Mouse (Mus musculus): ENCODE data around the gene Ulk4. TPM values are rescaled to one million over a fixed set of nuclear protein-coding genes. Genes with fewer than 3 reads are reported as not detected.

The Ulk4 gene
- polyA plus RNA-seq, 1 experiment from 2014 or later, result 177 TPM

- 0 out of 2 replicates have a peak, but pooled peaks cover 3% of the 10 kb centered on the region for H3K36me3 ChIP-seq (ENCODE audit: poor library complexity, severe bottlenecking)
- 18% methylated on average over 15 of the region's 15 CpGs for WGBS
- peaks cover 19% of the 10 kb centered on the region for H3K4me1 ChIP-seq
- peak overlapping the region; percentile 72 for H3K9ac ChIP-seq
- no peak for ATAC-seq
- peak overlapping the region; percentile 48 for H3K4me3 ChIP-seq
- H3K27me3 ChIP-seq, result no peaks in the 10 kb centered on the region
- peak overlapping the region; percentile 83 for H3K4me2 ChIP-seq
- H3K9me3 ChIP-seq (replicated peaks), result no peaks in the 10 kb centered on the region
- no peak overlapping the region for H3K27ac ChIP-seq
Measured at GRCm38 (mm10) chr9:121276745-121277117, 266 bp downstream of the Ulk4 start.

- Histone ChIP-seq H3K9me3 (replicated peaks) (no peaks in the 10 kb centered on the region), H3K4me1 (peaks cover 7% of the 10 kb centered on the region), H3K4me2 (no peak overlapping the region), H3K27ac (no peak overlapping the region), H3K9ac (no peak overlapping the region), H3K36me3 (ENCODE audit: poor library complexity, severe bottlenecking) (no peaks in the 10 kb centered on the region), H3K27me3 (no peaks in the 10 kb centered on the region), H3K4me3 (no peak overlapping the region)
- no peak for ATAC-seq
- WGBS, result 75% methylated on average over 4 of the region's 4 CpGs
Measured at GRCm38 (mm10) chr9:121271561-121271960, 5.4 kb downstream of the Ulk4 start.

- H3K27ac ChIP-seq, result no peak overlapping the region
Measured at GRCm38 (mm10) chr9:121271149-121271548, 5.8 kb downstream of the Ulk4 start.

GRCm38 (mm10) chr9:121265307-121265706 lies 11.7 kb downstream of the Ulk4 start:
- peaks cover 15% of the 10 kb centered on the region for H3K36me3 ChIP-seq (ENCODE audit: poor library complexity, severe bottlenecking)
- no peak overlapping the region for H3K27ac ChIP-seq
- no peaks in the 10 kb centered on the region for H3K27me3 ChIP-seq
- no peak for ATAC-seq
- no peaks in the 10 kb centered on the region for H3K4me1 ChIP-seq
- H3K9me3 ChIP-seq (replicated peaks), result no peaks in the 10 kb centered on the region
- no peak overlapping the region for H3K9ac ChIP-seq
- 87% methylated on average over 10 of the region's 10 CpGs for WGBS
- no peak overlapping the region for H3K4me3 ChIP-seq
- H3K4me2 ChIP-seq, result no peak overlapping the region

More at GRCm38 (mm10) chr9:121271149-121271548, 5.8 kb downstream of the Ulk4 start:
- no peaks in the 10 kb centered on the region for H3K9me3 ChIP-seq (replicated peaks)
- H3K4me1 ChIP-seq, result peaks cover 3% of the 10 kb centered on the region; the same call in 1 of the 2 replicates
- no peaks in the 10 kb centered on the region for H3K27me3 ChIP-seq
- ATAC-seq, result no peak
- 89% methylated on average over 1 of the region's 1 CpGs for WGBS
- no peak overlapping the region for H3K9ac ChIP-seq
- H3K36me3 ChIP-seq (ENCODE audit: poor library complexity, severe bottlenecking), result no peaks in the 10 kb centered on the region
- no peak overlapping the region for H3K4me3 ChIP-seq
- no peak overlapping the region for H3K4me2 ChIP-seq

GRCm38 (mm10) chr9:121257106-121257505 lies 19.9 kb downstream of the Ulk4 start:
- Histone ChIP-seq H3K27ac (no peak overlapping the region), H3K9ac (no peak overlapping the region), H3K4me2 (no peak overlapping the region), H3K4me1 (0 out of 2 replicates have a peak, but pooled peaks cover 3% of the 10 kb centered on the region), H3K27me3 (no peaks in the 10 kb centered on the region), H3K9me3 (replicated peaks) (no peaks in the 10 kb centered on the region), H3K36me3 (ENCODE audit: poor library complexity, severe bottlenecking) (peaks cover 24% of the 10 kb centered on the region), H3K4me3 (no peak overlapping the region)
- 84% methylated on average over 9 of the region's 9 CpGs for WGBS
- no peak for ATAC-seq

GRCm38 (mm10) chr9:121254761-121255160 lies 22.2 kb downstream of the Ulk4 start:
- WGBS, result 92% methylated on average over 13 of the region's 13 CpGs
- Histone ChIP-seq H3K4me1 (0 out of 2 replicates have a peak, but pooled peaks cover 3% of the 10 kb centered on the region), H3K27ac (no peak overlapping the region), H3K4me3 (no peak overlapping the region), H3K9ac (no peak overlapping the region), H3K27me3 (no peaks in the 10 kb centered on the region), H3K9me3 (replicated peaks) (no peaks in the 10 kb centered on the region), H3K4me2 (no peak overlapping the region), H3K36me3 (ENCODE audit: poor library complexity, severe bottlenecking) (peaks cover 24% of the 10 kb centered on the region)
- ATAC-seq, result no peak

GRCm38 (mm10) chr9:121253983-121254382 lies 23.0 kb downstream of the Ulk4 start:
- Histone ChIP-seq H3K27ac (no peak overlapping the region), H3K27me3 (no peaks in the 10 kb centered on the region), H3K36me3 (ENCODE audit: poor library complexity, severe bottlenecking) (peaks cover 24% of the 10 kb centered on the region), H3K9me3 (replicated peaks) (no peaks in the 10 kb centered on the region), H3K9ac (no peak overlapping the region), H3K4me1 (no peaks in the 10 kb centered on the region), H3K4me2 (no peak overlapping the region), H3K4me3 (no peak overlapping the region)
- no peak for ATAC-seq
- WGBS, result 88% methylated on average over 2 of the region's 2 CpGs

GRCm38 (mm10) chr9:121250854-121251253 lies 26.1 kb downstream of the Ulk4 start:
- no peak for ATAC-seq
- no peak overlapping the region for H3K27ac ChIP-seq
- WGBS, result 93% methylated on average over 11 of the region's 11 CpGs
- H3K4me1 ChIP-seq, result no peaks in the 10 kb centered on the region
- no peak overlapping the region for H3K4me3 ChIP-seq
- H3K9me3 ChIP-seq (replicated peaks), result no peaks in the 10 kb centered on the region
- H3K36me3 ChIP-seq (ENCODE audit: poor library complexity, severe bottlenecking), result peaks cover 17% of the 10 kb centered on the region
- no peaks in the 10 kb centered on the region for H3K27me3 ChIP-seq
- H3K9ac ChIP-seq, result no peak overlapping the region
- no peak overlapping the region for H3K4me2 ChIP-seq

GRCm38 (mm10) chr9:121249805-121250204 lies 27.2 kb downstream of the Ulk4 start:
- Histone ChIP-seq H3K4me3 (no peak overlapping the region), H3K36me3 (ENCODE audit: poor library complexity, severe bottlenecking) (peaks cover 11% of the 10 kb centered on the region), H3K4me1 (no peaks in the 10 kb centered on the region), H3K27me3 (no peaks in the 10 kb centered on the region), H3K27ac (no peak overlapping the region), H3K9me3 (replicated peaks) (no peaks in the 10 kb centered on the region), H3K4me2 (no peak overlapping the region), H3K9ac (no peak overlapping the region)
- 55% methylated on average over 14 of the region's 14 CpGs for WGBS
- no peak for ATAC-seq

GRCm38 (mm10) chr9:121247956-121248775 lies 28.8 kb downstream of the Ulk4 start:
- 68% methylated on average over 12 of the region's 12 CpGs for WGBS
- 0 out of 2 replicates have a peak, but pooled peaks have one; percentile 43 for ATAC-seq
- H3K4me1 ChIP-seq, result no peaks in the 10 kb centered on the region
- H3K27me3 ChIP-seq, result no peaks in the 10 kb centered on the region
- no peak overlapping the region for H3K9ac ChIP-seq
- no peak overlapping the region for H3K4me3 ChIP-seq
- H3K4me2 ChIP-seq, result no peak overlapping the region
- peaks cover 8% of the 10 kb centered on the region for H3K36me3 ChIP-seq (ENCODE audit: poor library complexity, severe bottlenecking)
- H3K9me3 ChIP-seq (replicated peaks), result no peaks in the 10 kb centered on the region
- H3K27ac ChIP-seq, result no peak overlapping the region

- H3K9me3 ChIP-seq (replicated peaks), result no peaks in the 10 kb centered on the region
- H3K27ac ChIP-seq, result no peak overlapping the region
- no peaks in the 10 kb centered on the region for H3K4me1 ChIP-seq
- 91% methylated on average over 6 of the region's 6 CpGs for WGBS
- ATAC-seq, result no peak
- H3K36me3 ChIP-seq (ENCODE audit: poor library complexity, severe bottlenecking), result peaks cover 8% of the 10 kb centered on the region
- no peak overlapping the region for H3K4me2 ChIP-seq
- H3K27me3 ChIP-seq, result no peaks in the 10 kb centered on the region
- H3K9ac ChIP-seq, result no peak overlapping the region
- H3K4me3 ChIP-seq, result no peak overlapping the region
Measured at GRCm38 (mm10) chr9:121247047-121247446, 29.9 kb downstream of the Ulk4 start.

GRCm38 (mm10) chr9:121242331-121242730 lies 34.7 kb downstream of the Ulk4 start:
- H3K4me3 ChIP-seq, result no peak overlapping the region
- ATAC-seq, result no peak
- H3K9me3 ChIP-seq (replicated peaks), result no peaks in the 10 kb centered on the region
- no peaks in the 10 kb centered on the region for H3K36me3 ChIP-seq (ENCODE audit: poor library complexity, severe bottlenecking)
- 93% methylated on average over 6 of the region's 6 CpGs for WGBS
- no peak overlapping the region for H3K9ac ChIP-seq
- H3K27ac ChIP-seq, result no peak overlapping the region
- H3K4me2 ChIP-seq, result no peak overlapping the region
- no peaks in the 10 kb centered on the region for H3K4me1 ChIP-seq
- no peaks in the 10 kb centered on the region for H3K27me3 ChIP-seq

All from forebrain, embryonic 13.5 days (tissue).